Mouse (Mus musculus): ENCODE results near the gene Nfx1.

GRCm38 (mm10) chr4:41021094-41021493 lies 50.4 kb downstream of the Nfx1 start:
- TF ChIP-seq CTCF (IDR thresholded peaks at IDR 0.05; ENCODE audit: extremely low read depth, insufficient read depth, insufficient read length, insufficient replicate concordance) (no peak), POLR2A (IDR thresholded peaks at IDR 0.05; ENCODE audit: low read depth, low read length) (no peak)

Data from spleen, adult 2 months (tissue).